Mouse (Mus musculus): Measurements from ENCODE around the gene AU022252. TPM values are rescaled to one million over a fixed set of nuclear protein-coding genes. Genes with fewer than 3 reads are reported as not detected.

The AU022252 gene
- polyA plus RNA-seq, 1 experiment from 2014 or later: 31.1 TPM

GRCm38 (mm10) chr4:119192757-119193156 is 39.8 kb downstream of the AU022252 start:
- Histone ChIP-seq H3K4me3 (ENCODE audit: low read length) (no peak overlapping the region), H3K27me3 (ENCODE audit: insufficient read depth, low read length) (no peaks in the 10 kb centered on the region), H3K4me1 (ENCODE audit: insufficient read depth, low read length) (0 out of 2 replicates have a peak, but pooled peaks cover 11% of the 10 kb centered on the region), H3K27ac (ENCODE audit: low read length) (no peak overlapping the region), H3K4me2 (replicated peaks; ENCODE audit: low read depth, low read length) (no peak overlapping the region), H3K9ac (replicated peaks; ENCODE audit: low read length) (no peak overlapping the region), H3K9me3 (ENCODE audit: low read length) (no peaks in the 10 kb centered on the region), H3K36me3 (ENCODE audit: insufficient read depth, low read length) (no peaks in the 10 kb centered on the region)
- 90% methylated on average over 4 of the region's 4 CpGs for WGBS
- ATAC-seq (ENCODE audit: low FRiP score, low TSS enrichment): no peak

DNA sequence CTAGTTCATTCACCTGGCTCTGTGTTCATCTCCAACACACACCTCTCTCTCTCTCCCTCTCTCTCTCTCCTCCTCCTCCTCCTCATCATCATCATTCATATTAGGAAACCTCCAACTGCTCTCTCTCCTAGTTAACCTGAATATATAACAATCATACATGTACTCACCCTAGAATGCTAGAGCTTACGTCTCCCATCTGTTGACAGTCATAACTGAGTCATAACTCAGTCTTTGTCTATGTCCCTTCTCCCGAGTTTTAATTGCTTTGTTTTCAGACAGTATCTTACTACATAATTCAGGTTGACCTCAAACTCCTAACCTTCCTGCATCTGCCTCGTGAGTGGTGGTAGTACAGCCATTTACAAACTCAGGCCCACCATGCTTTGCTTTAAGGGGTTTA is 41.2 kb downstream of the AU022252 start:
- WGBS: 52% methylated on average over 3 of the region's 3 CpGs
- Histone ChIP-seq H3K9ac (replicated peaks; ENCODE audit: low read length) (no peak overlapping the region), H3K27ac (ENCODE audit: low read length) (no peak overlapping the region)

DNA sequence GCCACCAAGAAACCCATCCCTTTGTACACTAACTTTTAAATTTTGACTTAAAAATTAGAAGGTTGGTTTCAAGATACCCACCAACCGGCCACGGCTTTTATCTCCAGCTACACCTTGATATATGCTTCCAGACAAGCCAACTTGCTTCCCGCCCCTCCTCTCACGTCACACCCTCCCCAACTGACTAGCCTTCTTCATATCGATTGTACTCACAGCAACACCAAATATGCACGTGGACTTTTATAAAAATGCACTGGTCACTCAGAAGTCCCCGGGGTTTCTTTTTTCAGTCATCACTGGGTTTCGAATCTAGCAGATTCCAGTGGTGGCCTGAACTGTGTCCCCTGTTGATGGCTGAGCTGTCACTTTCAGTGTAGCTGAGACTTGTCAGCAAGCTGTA is 41.9 kb downstream of the AU022252 start:
- WGBS: 85% methylated on average over 8 of the region's 8 CpGs
- Histone ChIP-seq H3K4me1 (ENCODE audit: insufficient read depth, low read length) (no peaks in the 10 kb centered on the region), H3K4me2 (replicated peaks; ENCODE audit: low read depth, low read length) (no peak overlapping the region), H3K9me3 (ENCODE audit: low read length) (no peaks in the 10 kb centered on the region), H3K27me3 (ENCODE audit: insufficient read depth, low read length) (no peaks in the 10 kb centered on the region), H3K4me3 (ENCODE audit: low read length) (no peak overlapping the region), H3K27ac (ENCODE audit: low read length) (no peak overlapping the region), H3K9ac (replicated peaks; ENCODE audit: low read length) (no peak overlapping the region), H3K36me3 (ENCODE audit: insufficient read depth, low read length) (no peaks in the 10 kb centered on the region)
- no peak for ATAC-seq (ENCODE audit: low FRiP score, low TSS enrichment)

More for the DNA sequence above, 41.2 kb downstream of the AU022252 start:
- Histone ChIP-seq H3K36me3 (ENCODE audit: insufficient read depth, low read length) (no peaks in the 10 kb centered on the region), H3K4me2 (replicated peaks; ENCODE audit: low read depth, low read length) (no peak overlapping the region), H3K4me1 (ENCODE audit: insufficient read depth, low read length) (0 out of 2 replicates have a peak, but pooled peaks cover 4% of the 10 kb centered on the region), H3K4me3 (ENCODE audit: low read length) (no peak overlapping the region), H3K27me3 (ENCODE audit: insufficient read depth, low read length) (no peaks in the 10 kb centered on the region), H3K9me3 (ENCODE audit: low read length) (no peaks in the 10 kb centered on the region)
- ATAC-seq (ENCODE audit: low FRiP score, low TSS enrichment): no peak

GRCm38 (mm10) chr4:119189864-119190263 is 42.6 kb downstream of the AU022252 start, which contains the start of gene Ermap:
TSS of gene Ermap (minus strand) at chr4:119190011.
- H3K4me2 ChIP-seq (replicated peaks; ENCODE audit: low read depth, low read length): no peak within 1 kb of the TSS
- ATAC-seq (ENCODE audit: low FRiP score, low TSS enrichment): no peak
- H3K27me3 ChIP-seq (ENCODE audit: insufficient read depth, low read length): no peaks in the 10 kb centered on the region
- H3K9ac ChIP-seq (replicated peaks; ENCODE audit: low read length): no peak within 1 kb of the TSS
- WGBS: 80% methylated on average over 6 of the region's 6 CpGs
- no peaks in the 10 kb centered on the region for H3K36me3 ChIP-seq (ENCODE audit: insufficient read depth, low read length)
- H3K27ac ChIP-seq (ENCODE audit: low read length): no peak within 1 kb of the TSS
- H3K9me3 ChIP-seq (ENCODE audit: low read length): no peaks in the 10 kb centered on the region
- no peak within 1 kb of the TSS for H3K4me3 ChIP-seq (ENCODE audit: low read length)
- H3K4me1 ChIP-seq (ENCODE audit: insufficient read depth, low read length): no peaks in the 10 kb centered on the region

GRCm38 (mm10) chr4:119189392-119189791 is 43.1 kb downstream of the AU022252 start:
- Histone ChIP-seq H3K4me3 (ENCODE audit: low read length) (no peak overlapping the region), H3K27me3 (ENCODE audit: insufficient read depth, low read length) (no peaks in the 10 kb centered on the region), H3K9me3 (ENCODE audit: low read length) (no peaks in the 10 kb centered on the region), H3K4me2 (replicated peaks; ENCODE audit: low read depth, low read length) (no peak overlapping the region), H3K36me3 (ENCODE audit: insufficient read depth, low read length) (no peaks in the 10 kb centered on the region), H3K4me1 (ENCODE audit: insufficient read depth, low read length) (no peaks in the 10 kb centered on the region), H3K27ac (ENCODE audit: low read length) (no peak overlapping the region), H3K9ac (replicated peaks; ENCODE audit: low read length) (no peak overlapping the region)
- 86% methylated on average over 6 of the region's 6 CpGs for WGBS
- ATAC-seq (ENCODE audit: low FRiP score, low TSS enrichment): no peak

DNA sequence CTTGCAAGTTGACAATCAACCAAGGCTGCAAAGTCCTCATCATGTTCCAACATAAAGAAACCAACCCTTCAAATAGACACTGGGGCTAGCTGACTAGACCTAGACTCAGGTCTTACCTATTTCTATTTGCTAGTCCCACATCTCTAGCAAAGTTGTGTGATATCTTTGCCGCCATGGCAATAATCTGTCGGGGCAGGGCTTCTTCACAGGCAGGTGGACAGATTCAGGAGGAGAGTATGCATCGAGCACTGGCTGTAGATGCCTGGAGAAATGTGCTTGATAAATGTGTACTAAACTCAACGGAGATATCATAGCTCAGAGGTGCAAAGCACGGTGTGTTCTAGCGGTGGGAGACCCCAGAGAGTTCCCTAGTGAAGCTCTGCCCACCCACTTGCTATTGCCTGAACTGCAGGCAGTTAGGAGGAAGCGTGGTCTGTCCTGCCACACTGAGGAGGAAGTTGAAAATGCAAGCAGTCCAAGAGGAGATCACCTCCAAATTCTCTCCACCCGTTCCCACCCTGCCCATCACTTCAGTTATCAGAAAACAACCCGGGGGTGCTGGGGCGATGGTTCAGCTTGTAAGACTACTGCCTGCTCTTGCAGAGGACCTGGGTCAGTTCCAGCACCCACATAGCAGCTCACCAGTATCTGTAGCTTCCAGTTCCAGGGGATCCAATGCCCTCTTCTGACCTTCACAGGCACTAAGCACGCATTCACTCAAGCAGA is 44.3 kb downstream of the AU022252 start:
- no peak for ATAC-seq (ENCODE audit: low FRiP score, low TSS enrichment)
- H3K4me1 ChIP-seq (ENCODE audit: insufficient read depth, low read length): no peaks in the 10 kb centered on the region
- no peak overlapping the region for H3K9ac ChIP-seq (replicated peaks; ENCODE audit: low read length)
- H3K27ac ChIP-seq (ENCODE audit: low read length): no peak overlapping the region
- H3K36me3 ChIP-seq (ENCODE audit: insufficient read depth, low read length): no peaks in the 10 kb centered on the region
- no peaks in the 10 kb centered on the region for H3K27me3 ChIP-seq (ENCODE audit: insufficient read depth, low read length)
- no peak overlapping the region for H3K4me3 ChIP-seq (ENCODE audit: low read length)
- no peaks in the 10 kb centered on the region for H3K9me3 ChIP-seq (ENCODE audit: low read length)
- 53% methylated on average over 11 of the region's 11 CpGs for WGBS
- H3K4me2 ChIP-seq (replicated peaks; ENCODE audit: low read depth, low read length): no peak overlapping the region

GRCm38 (mm10) chr4:119185771-119186170 is 46.7 kb downstream of the AU022252 start:
- ATAC-seq (ENCODE audit: low FRiP score, low TSS enrichment): no peak
- H3K4me2 ChIP-seq (replicated peaks; ENCODE audit: low read depth, low read length): no peak overlapping the region
- no peaks in the 10 kb centered on the region for H3K9me3 ChIP-seq (ENCODE audit: low read length)
- no peak overlapping the region for H3K9ac ChIP-seq (replicated peaks; ENCODE audit: low read length)
- H3K4me1 ChIP-seq (ENCODE audit: insufficient read depth, low read length): no peaks in the 10 kb centered on the region
- WGBS: 81% methylated on average over 4 of the region's 4 CpGs
- H3K27me3 ChIP-seq (ENCODE audit: insufficient read depth, low read length): no peaks in the 10 kb centered on the region
- H3K4me3 ChIP-seq (ENCODE audit: low read length): no peak overlapping the region
- H3K27ac ChIP-seq (ENCODE audit: low read length): no peak overlapping the region
- H3K36me3 ChIP-seq (ENCODE audit: insufficient read depth, low read length): no peaks in the 10 kb centered on the region

DNA sequence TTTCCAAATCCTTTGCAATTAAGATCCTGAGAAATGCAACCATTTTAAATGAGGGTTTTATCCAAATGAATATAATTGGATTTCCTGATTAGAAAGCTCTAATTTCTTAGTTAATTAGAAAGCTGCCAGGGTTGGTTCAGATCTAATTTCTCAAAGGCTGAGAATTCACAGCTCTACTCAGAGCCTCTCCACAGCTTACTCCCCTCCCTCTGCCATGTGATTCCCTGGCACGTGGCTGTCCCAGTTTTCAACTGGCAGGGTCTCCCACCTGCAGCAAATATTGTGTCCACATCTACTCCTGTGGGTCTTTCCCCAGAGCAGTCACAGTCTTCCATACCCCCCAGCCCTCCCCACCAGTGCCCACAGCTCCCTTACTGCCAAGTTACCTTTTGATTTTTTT is 49.0 kb downstream of the AU022252 start:
- Histone ChIP-seq H3K9ac (replicated peaks; ENCODE audit: low read length) (no peak overlapping the region), H3K27ac (ENCODE audit: low read length) (no peak overlapping the region), H3K9me3 (ENCODE audit: low read length) (no peaks in the 10 kb centered on the region), H3K27me3 (ENCODE audit: insufficient read depth, low read length) (no peaks in the 10 kb centered on the region), H3K4me3 (ENCODE audit: low read length) (no peak overlapping the region), H3K4me2 (replicated peaks; ENCODE audit: low read depth, low read length) (no peak overlapping the region), H3K4me1 (ENCODE audit: insufficient read depth, low read length) (0 out of 2 replicates have a peak, but pooled peaks cover under 1% of the 10 kb centered on the region), H3K36me3 (ENCODE audit: insufficient read depth, low read length) (no peaks in the 10 kb centered on the region)
- no peak for ATAC-seq (ENCODE audit: low FRiP score, low TSS enrichment)
- 61% methylated on average over 1 of the region's 1 CpGs for WGBS

DNA sequence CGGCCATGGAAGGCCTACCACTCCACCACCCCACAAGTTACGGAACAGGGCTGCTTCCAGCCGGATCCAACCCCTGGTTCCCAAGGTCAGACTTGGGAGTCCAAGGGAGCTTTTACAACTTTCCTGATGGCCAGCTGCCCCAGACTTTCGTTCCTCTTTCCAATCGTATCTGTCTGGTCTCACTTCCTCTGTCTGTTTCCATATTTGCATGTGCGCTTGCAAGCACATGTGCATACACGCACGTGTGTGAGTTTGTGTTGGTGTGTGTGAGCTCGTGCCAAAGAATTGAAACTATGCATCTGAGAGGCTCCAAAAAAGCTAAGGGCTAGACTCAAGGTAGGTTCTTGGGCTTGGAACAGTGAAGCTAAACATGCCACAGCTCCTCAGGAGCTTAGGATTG is 51.1 kb downstream of the AU022252 start:
- WGBS: 79% methylated on average over 9 of the region's 9 CpGs

GRCm38 (mm10) chr4:119180133-119180707 is 52.3 kb downstream of the AU022252 start:
- ATAC-seq (ENCODE audit: low FRiP score, low TSS enrichment): no peak
- Histone ChIP-seq H3K4me1 (ENCODE audit: insufficient read depth, low read length) (0 out of 2 replicates have a peak, but pooled peaks cover 7% of the 10 kb centered on the region), H3K36me3 (ENCODE audit: insufficient read depth, low read length) (no peaks in the 10 kb centered on the region), H3K4me2 (replicated peaks; ENCODE audit: low read depth, low read length) (no peak overlapping the region), H3K27ac (ENCODE audit: low read length) (no peak overlapping the region), H3K4me3 (ENCODE audit: low read length) (no peak overlapping the region), H3K9me3 (ENCODE audit: low read length) (no peaks in the 10 kb centered on the region), H3K27me3 (ENCODE audit: insufficient read depth, low read length) (no peaks in the 10 kb centered on the region), H3K9ac (replicated peaks; ENCODE audit: low read length) (no peak overlapping the region)
- 56% methylated on average over 4 of the region's 4 CpGs for WGBS

More for the DNA sequence above, 51.1 kb downstream of the AU022252 start:
- H3K36me3 ChIP-seq (ENCODE audit: insufficient read depth, low read length): no peaks in the 10 kb centered on the region
- no peaks in the 10 kb centered on the region for H3K9me3 ChIP-seq (ENCODE audit: low read length)
- no peaks in the 10 kb centered on the region for H3K27me3 ChIP-seq (ENCODE audit: insufficient read depth, low read length)
- H3K4me3 ChIP-seq (ENCODE audit: low read length): no peak overlapping the region
- no peak for ATAC-seq (ENCODE audit: low FRiP score, low TSS enrichment)
- H3K27ac ChIP-seq (ENCODE audit: low read length): no peak overlapping the region
- H3K9ac ChIP-seq (replicated peaks; ENCODE audit: low read length): no peak overlapping the region
- H3K4me1 ChIP-seq (ENCODE audit: insufficient read depth, low read length): 0 out of 2 replicates have a peak, but pooled peaks cover 7% of the 10 kb centered on the region
- no peak overlapping the region for H3K4me2 ChIP-seq (replicated peaks; ENCODE audit: low read depth, low read length)

Data from kidney, embryonic 16.5 days (tissue).